Mouse (Mus musculus): Measurements from ENCODE around the gene Txndc16.

The Txndc16 gene

DNA sequence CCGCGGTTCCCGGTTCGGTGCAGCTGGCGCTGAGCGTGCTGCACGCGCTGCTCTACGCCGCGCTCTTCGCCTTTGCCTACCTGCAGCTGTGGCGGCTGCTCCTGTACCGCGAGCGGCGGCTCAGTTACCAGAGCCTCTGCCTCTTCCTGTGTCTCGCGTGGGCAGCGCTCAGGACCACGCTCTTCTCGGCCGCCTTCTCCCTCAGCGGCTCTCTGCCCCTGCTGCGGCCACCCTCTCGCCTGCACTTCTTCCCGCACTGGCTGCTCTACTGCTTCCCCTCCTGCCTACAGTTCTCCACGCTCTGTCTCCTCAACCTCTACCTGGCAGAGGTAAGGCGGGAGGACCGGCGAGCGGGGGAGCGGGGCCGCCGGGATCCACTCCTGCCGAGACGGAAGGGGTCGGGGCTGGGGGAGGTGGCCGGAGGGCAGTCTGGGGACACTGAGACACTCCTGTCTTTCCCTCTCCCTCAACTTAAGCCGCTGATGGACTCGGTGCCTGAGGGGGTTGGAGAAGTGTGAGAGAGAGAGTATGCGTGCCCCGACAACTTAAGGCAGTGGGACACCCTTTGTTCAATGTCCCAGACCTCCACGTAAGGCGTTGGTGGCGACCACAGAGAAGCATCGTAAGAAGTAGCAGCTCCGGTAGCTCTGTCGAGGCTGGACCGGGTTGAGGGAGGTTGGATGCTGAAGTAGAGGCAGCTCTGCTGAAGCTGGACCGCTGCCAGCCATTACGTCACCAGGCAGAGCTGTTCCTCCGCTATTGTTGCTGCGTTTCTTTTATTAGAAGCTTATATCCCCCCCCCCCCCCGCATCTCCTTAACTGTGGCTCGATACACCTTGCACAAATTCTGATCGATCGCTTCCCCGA is at the start of gene Txndc16:
TSS of gene Txndc16 (minus strand) at position 239 of the 867 bp plus-strand sequence.
- DNase-seq (ENCODE audit: low spot score in 2 of 2), result peak; percentile 51 to 73

GRCm38 (mm10) chr14:45263831-45264592 is 43.9 kb upstream of the Txndc16 start:
- DNase-seq (ENCODE audit: low spot score in 2 of 2), result no peak

- DNase-seq (ENCODE audit: low spot score in 2 of 2), result no peak
Observed at GRCm38 (mm10) chr14:45251548-45252076, 31.5 kb upstream of the Txndc16 start.

GRCm38 (mm10) chr14:45241613-45242012 is 21.5 kb upstream of the Txndc16 start:
- no peak for DNase-seq (ENCODE audit: low spot score in 2 of 2)

GRCm38 (mm10) chr14:45239042-45239441 is 18.9 kb upstream of the Txndc16 start:
- no peak for DNase-seq (ENCODE audit: low spot score in 2 of 2)

- no peak for DNase-seq (ENCODE audit: low spot score in 2 of 2)
Observed at GRCm38 (mm10) chr14:45220957-45221630, 966 bp upstream of the Txndc16 start.

GRCm38 (mm10) chr14:45219281-45220089 is 643 bp downstream of the Txndc16 start, which contains the start of gene Gpr137c:
Gpr137c (plus strand) TSS chr14:45219717.
- peak; percentile 96 to 99 for DNase-seq (ENCODE audit: low spot score in 2 of 2)

DNA sequence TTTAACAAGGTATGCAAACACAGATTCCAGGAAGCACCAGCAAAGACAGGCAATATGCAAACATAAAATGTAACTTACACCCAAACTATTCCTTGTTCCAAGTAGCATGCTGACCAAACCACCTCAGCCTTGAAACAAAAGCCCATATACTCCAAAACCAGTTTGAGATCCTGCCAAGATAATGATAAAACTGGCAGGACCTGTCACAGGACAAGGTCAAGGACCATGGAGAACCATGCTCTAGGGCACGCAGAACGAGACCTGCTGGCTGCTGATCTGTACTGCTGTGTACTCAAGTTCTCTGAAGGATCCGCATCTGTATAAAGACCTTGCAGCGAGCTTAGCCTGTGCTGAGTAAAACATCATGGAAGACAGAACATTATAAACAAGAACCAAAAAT is 2.4 kb downstream of the Txndc16 start:
- DNase-seq (ENCODE audit: low spot score in 2 of 2), result no peak

DNA sequence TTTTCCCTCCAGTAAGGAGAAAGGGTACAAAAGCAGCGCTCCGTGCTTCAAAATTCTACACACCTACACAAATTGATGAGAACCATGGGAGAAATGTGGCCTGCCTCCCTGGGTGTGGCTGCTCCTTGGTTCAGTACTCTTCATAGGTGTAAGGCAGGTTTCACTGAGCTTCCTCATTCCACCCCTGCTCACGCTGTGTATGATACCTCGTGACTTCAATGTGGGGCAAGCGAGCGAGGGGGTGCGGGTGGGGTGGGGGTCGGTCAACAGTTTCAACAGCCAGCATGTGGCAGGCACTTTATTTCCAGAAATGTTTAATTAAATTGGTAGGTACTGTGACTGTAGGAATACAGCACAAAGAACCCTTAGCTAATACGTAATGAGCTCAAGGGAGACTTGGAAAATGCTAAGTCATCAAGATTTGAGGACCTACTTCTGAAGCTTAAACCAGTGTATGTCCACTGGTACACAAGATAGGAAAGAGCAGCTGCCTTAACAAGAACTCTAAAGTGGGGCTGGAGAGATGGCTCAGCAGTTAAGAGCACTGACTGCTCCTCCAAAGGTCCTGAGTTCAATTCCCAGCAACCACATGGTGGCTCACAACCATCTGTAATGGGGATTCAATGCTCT is 3.3 kb downstream of the Txndc16 start:
- no peak for DNase-seq (ENCODE audit: low spot score in 2 of 2)

DNA sequence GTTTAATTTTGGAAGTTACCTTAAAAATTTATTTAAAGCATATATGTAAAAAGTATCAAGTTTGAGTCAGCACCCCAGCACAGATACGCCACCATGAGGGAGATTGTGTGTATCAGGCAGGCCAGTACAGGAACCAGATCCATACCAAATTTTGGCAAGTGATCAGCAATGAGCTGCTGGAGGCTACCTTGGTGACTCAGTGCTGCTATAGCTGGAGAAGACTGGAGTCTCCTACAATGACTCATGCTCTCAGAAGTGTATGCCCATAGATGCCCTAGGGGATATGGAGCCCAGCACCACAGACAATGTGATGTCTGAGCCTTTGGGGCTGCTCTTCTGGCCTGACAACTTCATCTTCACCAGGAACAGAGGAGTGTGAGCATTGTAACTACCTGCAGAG is 8.7 kb downstream of the Txndc16 start:
- no peak for DNase-seq (ENCODE audit: low spot score in 2 of 2)

DNA sequence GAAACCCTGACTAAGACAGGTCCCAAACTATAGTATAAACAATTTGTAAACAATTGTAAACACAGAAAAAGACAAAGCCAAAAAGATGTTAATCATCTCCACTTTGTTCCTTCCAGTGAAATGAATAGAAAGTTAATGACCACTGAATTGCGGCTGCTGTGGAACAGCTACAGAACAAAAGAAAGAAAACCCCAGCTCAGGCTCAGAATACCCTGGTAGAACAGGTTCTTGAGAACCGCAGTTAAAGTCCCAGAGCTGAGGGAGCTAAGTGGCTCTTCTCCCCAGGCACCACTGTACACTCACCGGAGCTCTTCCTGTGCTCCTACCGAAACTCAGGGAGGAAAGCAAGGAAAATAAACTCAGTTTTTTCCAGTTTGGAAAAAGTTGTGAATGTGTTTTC is 9.4 kb downstream of the Txndc16 start:
- no peak for DNase-seq (ENCODE audit: low spot score in 2 of 2)

- no peak for DNase-seq (ENCODE audit: low spot score in 2 of 2)
Observed at GRCm38 (mm10) chr14:45200607-45201006, 19.5 kb downstream of the Txndc16 start.

DNA sequence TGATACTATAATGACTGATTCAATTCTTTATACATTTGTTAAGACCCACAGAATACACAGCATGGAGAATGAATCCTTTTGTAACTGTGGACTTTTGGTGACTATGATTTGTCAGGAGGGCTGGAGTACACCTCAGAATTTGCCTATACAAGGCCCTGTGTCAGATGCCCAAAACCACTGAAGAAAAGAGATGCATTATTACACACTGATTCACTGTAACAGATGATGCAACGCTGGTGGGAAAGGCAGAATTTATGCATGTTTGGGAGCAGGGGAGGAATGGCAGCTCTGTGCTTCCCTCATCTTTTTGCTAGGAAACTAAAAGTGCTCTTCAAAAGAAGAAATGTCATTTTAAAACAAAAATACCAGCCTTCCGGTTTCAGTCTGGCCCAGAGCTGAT is 29.1 kb downstream of the Txndc16 start:
- DNase-seq (ENCODE audit: low spot score in 2 of 2), result no peak

DNA sequence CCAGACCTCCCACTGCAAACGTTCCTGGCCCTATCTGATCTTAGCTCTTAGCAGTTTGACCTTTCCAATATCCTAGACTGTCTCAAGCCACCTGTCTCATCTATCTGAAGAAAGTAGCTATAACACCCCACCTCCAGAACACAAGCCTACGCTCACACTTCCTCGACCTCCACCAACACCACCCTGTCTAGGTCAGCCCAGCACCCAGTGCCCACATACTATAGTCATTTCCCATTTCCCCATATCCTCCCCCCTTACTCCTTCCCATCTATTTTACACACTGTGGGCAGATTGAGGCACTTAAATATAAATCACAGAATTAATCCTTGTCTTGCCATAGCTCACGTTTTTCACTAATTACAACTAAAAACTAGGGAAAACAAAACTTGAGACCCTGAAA is 38.5 kb downstream of the Txndc16 start:
- DNase-seq (ENCODE audit: low spot score in 2 of 2), result no peak

DNA sequence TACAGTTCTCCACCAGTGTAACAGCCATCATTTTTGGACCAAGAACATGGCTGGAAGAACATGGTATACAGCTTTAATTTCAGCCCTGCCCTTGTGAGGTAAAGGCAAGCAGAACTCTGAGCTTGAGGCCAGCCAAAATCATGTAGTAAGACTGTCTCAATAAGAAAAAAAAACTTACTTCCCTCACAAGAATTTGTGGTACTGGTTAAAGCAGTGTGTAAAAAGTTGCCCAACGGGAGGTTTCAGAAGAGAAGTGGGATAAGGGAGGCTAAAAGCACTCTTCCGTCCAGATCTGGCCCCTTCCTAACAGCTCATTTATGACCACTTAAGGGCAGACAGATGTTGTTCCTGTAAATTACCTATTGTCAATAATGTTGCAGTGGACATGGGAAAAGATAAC is 40.5 kb downstream of the Txndc16 start:
- DNase-seq (ENCODE audit: low spot score in 2 of 2), result no peak

GRCm38 (mm10) chr14:45179186-45179585 is 40.9 kb downstream of the Txndc16 start:
- no peak for DNase-seq (ENCODE audit: low spot score in 2 of 2)

DNA sequence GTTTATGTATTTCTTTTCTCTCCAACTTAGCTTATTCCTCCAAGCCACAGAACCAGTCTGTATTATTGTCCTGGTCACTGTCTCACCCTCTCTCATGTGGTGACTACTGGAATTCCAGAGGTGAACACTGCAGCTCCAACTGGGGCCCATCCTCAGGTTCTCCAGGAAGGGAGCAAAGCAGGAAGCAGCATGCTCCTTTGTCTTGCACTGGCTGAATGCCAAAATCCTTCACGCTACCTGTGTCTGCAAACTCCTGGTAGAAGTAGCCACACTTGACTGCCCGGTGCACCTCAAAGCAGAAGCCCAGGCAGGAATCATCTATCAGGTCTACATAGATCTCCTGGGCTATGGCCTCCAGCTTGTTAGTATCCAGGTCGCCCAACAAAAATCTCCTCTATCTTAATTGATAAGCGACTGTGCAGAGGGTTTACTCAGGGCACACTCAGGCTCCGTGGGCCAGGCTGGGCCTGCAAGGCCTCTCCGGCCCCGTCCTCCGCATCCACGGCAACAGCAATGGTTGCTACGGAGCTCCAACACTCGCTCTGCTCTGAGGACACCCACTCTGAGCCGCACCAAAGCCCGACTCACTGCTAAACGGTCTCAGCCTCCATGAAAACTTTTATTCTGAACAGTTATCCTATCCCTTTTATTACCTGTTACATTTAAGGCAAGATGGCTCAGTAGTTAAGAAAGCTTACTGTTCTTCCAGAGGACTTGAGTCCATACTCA is 45.0 kb downstream of the Txndc16 start:
- no peak for DNase-seq (ENCODE audit: low spot score in 2 of 2)

GRCm38 (mm10) chr14:45172260-45172659 is 47.9 kb downstream of the Txndc16 start:
- no peak for DNase-seq (ENCODE audit: low spot score in 2 of 2)

DNA sequence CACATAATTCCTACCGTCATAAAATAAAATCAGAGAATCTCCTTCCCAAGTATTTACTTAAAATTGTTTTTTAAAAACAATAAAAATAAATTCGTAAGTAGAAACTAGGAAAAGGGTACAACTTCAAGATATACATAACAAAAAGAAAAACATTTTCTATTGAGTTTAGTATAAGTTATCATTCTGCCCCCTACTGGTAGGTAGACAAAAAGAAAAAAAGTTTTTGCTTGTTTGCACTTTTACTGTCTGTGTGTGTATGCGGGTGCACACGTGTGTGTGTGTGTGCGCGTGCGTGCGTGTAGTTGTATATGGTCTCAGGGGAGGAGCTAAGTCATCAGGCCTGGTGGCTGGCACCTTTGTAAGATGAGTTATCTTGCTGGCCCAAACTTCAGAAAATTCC is 52.8 kb downstream of the Txndc16 start:
- DNase-seq (ENCODE audit: low spot score in 2 of 2), result no peak

Measured in urinary bladder, postnatal 36 days (tissue).